Mouse (Mus musculus): ENCODE data around the gene Sf3a3. TPM values are rescaled to one million over a fixed set of nuclear protein-coding genes. Genes with fewer than 3 reads are reported as not detected.

The Sf3a3 gene
- polyA plus RNA-seq (2014; fragmentation: Nextera tagmentation; extraction: Ambion mirVana): 164 and 166 TPM in 2 replicates

DNA sequence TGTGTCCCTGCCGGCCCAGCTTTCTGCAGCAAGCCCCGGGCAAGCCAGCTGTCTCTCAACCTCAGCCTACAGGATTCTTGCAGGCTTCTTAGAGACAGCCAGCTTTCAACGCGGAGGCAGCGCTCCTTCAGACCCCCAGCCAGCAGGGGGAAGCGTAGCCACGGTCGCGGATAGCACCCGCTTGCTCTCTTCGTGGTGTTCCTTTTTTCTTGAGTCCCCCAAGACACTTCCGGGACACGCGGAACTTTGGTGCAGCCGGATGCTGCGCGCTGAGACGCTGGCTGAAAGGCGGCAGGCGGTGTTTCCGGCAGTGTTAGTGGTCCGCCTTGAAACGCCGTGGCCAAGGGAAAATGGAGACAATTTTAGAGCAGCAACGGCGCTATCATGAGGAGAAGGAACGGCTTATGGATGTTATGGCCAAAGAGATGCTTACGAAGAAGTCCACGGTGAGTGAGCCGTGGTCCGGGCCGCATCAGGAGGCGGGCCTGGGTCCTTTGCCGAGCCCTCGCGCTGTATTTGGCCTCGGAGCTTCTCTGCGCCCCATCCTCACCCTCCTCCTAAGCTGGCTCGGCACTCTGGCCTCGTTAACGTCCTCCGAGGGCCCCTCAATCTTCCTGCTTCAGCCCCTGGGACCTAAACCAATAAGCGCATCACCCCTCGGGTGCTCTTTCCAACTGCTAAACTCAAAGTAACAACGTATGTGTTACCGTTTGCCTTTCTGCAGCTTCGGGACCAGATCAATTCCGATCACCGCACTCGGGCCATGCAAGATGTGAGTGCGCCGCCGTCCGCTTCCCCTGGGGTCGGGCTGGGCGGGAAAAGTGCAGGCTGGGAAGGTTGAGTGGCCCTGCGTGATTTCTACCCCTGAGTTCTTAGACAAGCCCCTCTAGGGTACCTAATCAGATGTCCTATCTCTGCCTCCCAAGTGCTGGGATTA, at the start of gene Sf3a3:
Gene Sf3a3 (plus strand): TSS at position 232 of the 937 bp plus-strand sequence.
- Histone ChIP-seq H3K27ac (ENCODE audit: low read depth) (peak within 1 kb of the TSS; percentile 72; the same call in 1 of the 2 replicates), H3K9me3 (ENCODE audit: low read depth, low read length) (no peaks in the 10 kb centered on the region), H3K36me3 (ENCODE audit: insufficient read depth) (peaks cover 40% of the 10 kb centered on the region), H3K27me3 (ENCODE audit: insufficient read depth, low read length) (no peaks in the 10 kb centered on the region), H3K9ac (peak within 1 kb of the TSS; percentile 95), H3K4me2 (peak within 1 kb of the TSS; percentile 74), H3K4me1 (ENCODE audit: insufficient read depth) (peaks cover 8% of the 10 kb centered on the region; the same call in 1 of the 2 replicates), H3K4me3 (ENCODE audit: low read depth, low read length) (peak within 1 kb of the TSS; percentile 96)
- WGBS: under 1% methylated on average over 57 of the region's 57 CpGs
- ATAC-seq (ENCODE audit: insufficient read depth) (peak; percentile 91), DNase-seq (peak; percentile 98)
- TF ChIP-seq CTCF (IDR thresholded peaks at IDR 0.05; ENCODE audit: low read depth): peak; percentile 88

DNA sequence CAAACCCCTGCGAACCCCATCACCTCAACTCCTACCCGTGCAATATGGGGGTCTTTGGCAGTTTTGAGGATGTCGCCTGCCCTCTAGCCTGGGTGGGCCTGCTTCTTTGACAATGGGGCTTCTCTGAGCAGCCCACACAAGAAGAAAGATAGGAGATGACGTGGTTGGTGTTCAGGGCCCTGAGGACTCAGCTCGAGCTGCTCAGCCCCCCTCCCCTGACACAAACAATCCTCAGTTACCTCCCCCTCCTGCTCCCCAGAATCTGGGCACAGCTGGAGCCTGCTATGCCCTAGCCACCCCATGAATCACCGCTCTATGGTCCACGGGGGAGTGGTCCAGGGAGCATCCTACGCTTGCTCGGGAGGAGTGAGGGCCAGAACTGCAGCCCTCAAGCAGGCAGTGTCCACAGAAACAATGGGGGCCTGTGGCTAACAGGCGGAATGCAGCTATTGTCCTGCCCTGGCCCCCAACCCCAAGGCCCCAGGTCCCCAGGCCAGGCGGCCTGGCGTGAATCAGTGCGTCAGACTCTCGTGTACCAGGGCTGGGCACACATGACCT, 47.0 kb upstream of the Sf3a3 start:
- TF ChIP-seq CTCF (IDR thresholded peaks at IDR 0.05; ENCODE audit: low read depth): no peak
- Histone ChIP-seq H3K9me3 (ENCODE audit: low read depth, low read length) (no peaks in the 10 kb centered on the region), H3K4me2 (no peak overlapping the region), H3K4me3 (ENCODE audit: low read depth, low read length) (no peak overlapping the region), H3K9ac (no peak overlapping the region), H3K36me3 (ENCODE audit: insufficient read depth) (no peaks in the 10 kb centered on the region), H3K4me1 (ENCODE audit: insufficient read depth) (no peaks in the 10 kb centered on the region; the same call in 1 of the 2 replicates), H3K27me3 (ENCODE audit: insufficient read depth, low read length) (peaks cover 24% of the 10 kb centered on the region), H3K27ac (ENCODE audit: low read depth) (no peak overlapping the region)
- 45% methylated on average over 14 of the region's 14 CpGs for WGBS
- ATAC-seq (ENCODE audit: insufficient read depth) (no peak), DNase-seq (no peak)

DNA sequence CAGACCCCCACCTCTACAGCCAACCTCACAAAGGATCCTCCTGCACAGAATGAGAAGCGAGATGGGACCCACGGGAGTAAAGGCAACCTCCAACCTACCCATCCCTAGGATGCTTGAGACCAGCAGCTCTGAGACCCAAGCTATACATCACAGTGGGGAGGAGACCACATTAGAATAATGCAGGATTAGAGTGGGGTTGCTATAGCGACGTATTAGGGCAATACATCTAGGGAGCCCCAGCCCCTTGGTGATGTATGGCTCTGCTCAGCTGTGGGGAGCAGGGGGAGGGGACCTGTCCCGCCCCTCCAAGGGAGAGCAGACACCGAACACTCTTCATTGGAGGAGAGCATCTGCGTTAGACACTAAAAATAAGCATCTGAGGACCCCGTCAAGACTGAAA, 46.5 kb upstream of the Sf3a3 start:
- Histone ChIP-seq H3K27ac (ENCODE audit: low read depth) (no peak overlapping the region), H3K4me1 (ENCODE audit: insufficient read depth) (no peaks in the 10 kb centered on the region; the same call in 1 of the 2 replicates), H3K36me3 (ENCODE audit: insufficient read depth) (no peaks in the 10 kb centered on the region), H3K9ac (no peak overlapping the region), H3K27me3 (ENCODE audit: insufficient read depth, low read length) (peaks cover 25% of the 10 kb centered on the region), H3K4me3 (ENCODE audit: low read depth, low read length) (no peak overlapping the region), H3K4me2 (no peak overlapping the region), H3K9me3 (ENCODE audit: low read depth, low read length) (no peaks in the 10 kb centered on the region)
- DNase-seq (no peak), ATAC-seq (ENCODE audit: insufficient read depth) (0 out of 2 replicates have a peak, but pooled peaks have one; percentile 15)
- TF ChIP-seq CTCF (IDR thresholded peaks at IDR 0.05; ENCODE audit: low read depth): no peak
- 23% methylated on average over 8 of the region's 8 CpGs for WGBS

DNA sequence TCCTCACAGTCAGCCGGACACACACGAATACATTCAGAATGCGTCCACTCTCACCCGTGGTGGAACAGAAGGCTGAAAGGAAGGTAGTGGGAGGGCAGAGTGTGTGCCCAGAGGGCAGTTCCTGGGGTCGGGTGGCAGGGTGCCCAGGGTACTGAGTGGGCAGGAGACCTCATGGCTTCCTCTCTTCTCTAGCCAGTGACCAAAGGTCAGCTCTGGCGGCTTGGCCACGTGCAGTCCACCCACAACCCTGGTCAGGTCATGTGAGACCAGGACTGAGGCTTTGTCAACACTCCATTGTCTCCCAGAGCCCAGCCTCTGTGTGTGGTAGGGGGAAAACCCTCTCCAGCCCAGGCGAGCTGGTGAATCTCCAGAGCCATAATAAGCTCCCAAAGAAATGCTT, 44.3 kb upstream of the Sf3a3 start:
- H3K4me1 ChIP-seq (ENCODE audit: insufficient read depth): no peaks in the 10 kb centered on the region; the same call in 1 of the 2 replicates
- no peak for TF ChIP-seq CTCF (IDR thresholded peaks at IDR 0.05; ENCODE audit: low read depth)
- no peak for DNase-seq
- peaks cover 18% of the 10 kb centered on the region for H3K27me3 ChIP-seq (ENCODE audit: insufficient read depth, low read length)
- no peak overlapping the region for H3K9ac ChIP-seq
- no peaks in the 10 kb centered on the region for H3K9me3 ChIP-seq (ENCODE audit: low read depth, low read length)
- WGBS: 72% methylated on average over 8 of the region's 8 CpGs
- no peaks in the 10 kb centered on the region for H3K36me3 ChIP-seq (ENCODE audit: insufficient read depth)
- H3K27ac ChIP-seq (ENCODE audit: low read depth): no peak overlapping the region
- H3K4me3 ChIP-seq (ENCODE audit: low read depth, low read length): no peak overlapping the region
- no peak overlapping the region for H3K4me2 ChIP-seq
- ATAC-seq (ENCODE audit: insufficient read depth): no peak

DNA sequence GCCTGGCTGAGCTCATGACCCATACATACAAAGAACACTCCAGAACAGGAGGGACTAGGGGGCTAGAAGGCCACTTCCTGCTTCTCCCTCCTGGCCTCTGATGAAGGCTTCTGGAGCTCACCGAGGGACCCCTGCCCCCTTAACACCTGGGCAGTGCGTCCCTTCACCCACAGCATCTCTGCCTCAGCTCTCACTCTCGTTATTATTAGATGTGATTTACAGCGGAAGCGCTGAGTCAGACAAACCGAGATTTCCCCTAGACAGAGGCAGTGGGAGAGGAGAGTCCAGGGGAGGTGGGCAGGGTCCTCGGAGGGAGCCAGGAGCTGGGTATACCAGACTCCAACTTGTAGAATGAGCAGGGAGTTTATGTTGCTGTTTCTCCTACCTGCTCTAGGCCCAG, 43.0 kb upstream of the Sf3a3 start:
- no peak for DNase-seq
- Histone ChIP-seq H3K36me3 (ENCODE audit: insufficient read depth) (no peaks in the 10 kb centered on the region), H3K27me3 (ENCODE audit: insufficient read depth, low read length) (peaks cover 18% of the 10 kb centered on the region), H3K9ac (no peak overlapping the region), H3K9me3 (ENCODE audit: low read depth, low read length) (no peaks in the 10 kb centered on the region), H3K27ac (ENCODE audit: low read depth) (no peak overlapping the region), H3K4me3 (ENCODE audit: low read depth, low read length) (no peak overlapping the region), H3K4me1 (ENCODE audit: insufficient read depth) (no peaks in the 10 kb centered on the region; the same call in 1 of the 2 replicates), H3K4me2 (no peak overlapping the region)
- TF ChIP-seq CTCF (IDR thresholded peaks at IDR 0.05; ENCODE audit: low read depth): no peak
- 18% methylated on average over 7 of the region's 7 CpGs for WGBS
- ATAC-seq (ENCODE audit: insufficient read depth): no peak

DNA sequence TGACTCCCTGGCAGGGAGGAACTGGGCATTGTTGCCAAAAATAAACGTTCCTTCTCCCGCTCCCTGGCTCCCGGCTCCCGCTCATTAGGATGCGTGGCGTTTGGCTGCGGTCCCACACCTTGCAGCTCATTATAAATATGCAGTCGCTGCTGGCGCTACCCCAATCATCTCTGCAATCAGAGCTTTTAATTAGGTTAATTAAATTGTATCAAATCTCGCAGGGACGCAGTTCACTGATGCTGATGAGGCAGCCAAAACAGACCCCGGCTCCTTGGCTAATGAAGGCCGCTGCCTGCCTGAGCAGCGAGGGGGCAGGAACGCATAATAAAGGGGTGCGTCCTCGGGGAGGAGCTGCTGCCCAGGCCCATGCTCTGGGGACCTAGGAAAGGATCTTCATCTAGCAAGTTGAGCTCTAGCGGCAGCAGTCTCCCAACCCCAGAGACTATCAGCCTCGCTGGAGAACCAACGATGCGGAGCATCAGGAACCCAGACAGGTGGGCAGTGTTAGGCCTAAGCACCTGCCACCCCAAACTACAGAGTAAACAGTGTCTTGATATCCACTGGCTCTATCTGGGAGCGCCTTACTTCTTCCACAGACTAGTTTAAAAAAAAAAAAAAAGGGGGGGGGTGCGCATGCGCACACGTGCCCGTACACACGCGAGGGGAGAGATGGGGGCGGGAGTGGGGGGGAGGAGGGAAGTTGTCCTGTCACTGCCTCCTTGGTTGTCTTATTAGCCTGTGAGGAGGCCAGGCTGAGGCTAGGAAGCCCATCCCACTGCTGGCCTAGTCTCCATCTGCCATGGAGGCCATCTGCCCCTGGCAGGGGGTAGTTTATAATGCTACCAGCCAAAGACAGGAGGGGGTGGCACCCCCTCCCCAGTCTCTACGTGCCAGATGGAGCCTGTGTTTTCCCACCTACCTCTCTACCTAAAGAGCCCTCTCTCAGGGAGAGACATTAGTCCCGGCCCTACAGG, 41.9 kb upstream of the Sf3a3 start:
- peaks cover 18% of the 10 kb centered on the region for H3K27me3 ChIP-seq (ENCODE audit: insufficient read depth, low read length)
- no peak overlapping the region for H3K27ac ChIP-seq (ENCODE audit: low read depth)
- peak overlapping the region; percentile 47 for H3K4me2 ChIP-seq
- ATAC-seq (ENCODE audit: insufficient read depth) (no peak), DNase-seq (peak; percentile 40)
- no peaks in the 10 kb centered on the region; the same call in 1 of the 2 replicates for H3K4me1 ChIP-seq (ENCODE audit: insufficient read depth)
- H3K9ac ChIP-seq: peak overlapping the region; percentile 13; the same call in 1 of the 2 replicates
- 7% methylated on average over 31 of the region's 31 CpGs for WGBS
- H3K4me3 ChIP-seq (ENCODE audit: low read depth, low read length): 0 out of 2 replicates have a peak overlapping the region, but pooled peaks have one; percentile 8
- no peaks in the 10 kb centered on the region for H3K9me3 ChIP-seq (ENCODE audit: low read depth, low read length)
- TF ChIP-seq CTCF (IDR thresholded peaks at IDR 0.05; ENCODE audit: low read depth): 0 out of 2 replicates have a peak, but pooled peaks have one; percentile 4
- peaks cover 10% of the 10 kb centered on the region for H3K36me3 ChIP-seq (ENCODE audit: insufficient read depth)
